Mouse (Mus musculus) cerebellum, adult 2 months (tissue): ENCODE data around the gene Npb.

Source experiments
- CTCF ChIP-seq: fragments of 200-500 bp; IDR thresholded peaks from 2 replicates; pipeline ENCODE4 v1.5.1; 2011; ENCODE audit warnings: low read depth, mild to moderate bottlenecking, control low read depth, low read length, moderate library complexity, borderline replicate concordance; ENCODE audit not compliant: insufficient read depth
- POLR2A ChIP-seq: fragments of 200-500 bp; IDR thresholded peaks from 2 replicates; pipeline ENCODE4 v1.6.1; 2011; ENCODE audit warnings: low read length, control low read depth, borderline replicate concordance; ENCODE audit not compliant: insufficient read depth

DNA sequence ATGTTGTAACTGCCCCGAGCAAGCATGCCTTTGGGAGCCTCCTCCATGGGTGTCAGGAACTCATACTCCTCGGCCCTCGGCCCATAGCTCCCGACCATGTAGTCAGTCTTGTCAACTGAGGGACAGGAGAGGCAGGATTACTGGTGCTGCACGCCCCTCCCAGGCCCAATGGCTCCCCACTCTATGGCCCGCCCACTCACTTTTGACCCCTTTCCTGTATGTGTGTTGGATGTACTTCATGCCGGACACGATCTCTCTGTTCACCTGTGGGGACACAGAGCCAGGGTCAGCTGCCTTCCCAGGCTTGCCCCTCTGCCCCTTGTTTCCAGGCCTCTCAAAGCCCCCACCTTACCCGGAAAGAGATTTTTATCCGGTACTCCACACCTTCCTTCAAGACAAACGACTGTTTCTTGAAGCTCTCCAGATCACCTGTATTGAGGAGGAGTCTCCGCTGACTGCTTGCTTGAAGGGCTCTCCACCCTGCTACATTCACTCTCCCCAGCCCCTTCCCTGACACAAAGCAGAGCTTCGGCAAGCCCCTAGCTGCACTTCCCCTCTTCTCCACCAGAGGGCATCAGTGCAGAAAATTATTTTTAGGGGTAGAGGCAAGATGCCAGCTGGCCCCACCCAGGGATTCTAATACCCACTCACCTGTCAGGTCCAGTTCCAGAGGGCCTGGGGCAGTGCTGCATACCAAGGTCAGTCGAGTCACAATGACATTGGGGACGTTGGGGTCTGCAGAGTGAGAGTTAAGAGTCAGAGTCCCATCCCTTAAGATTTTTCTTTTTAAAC lies 28.8 kb upstream of the Npb start:
- TF ChIP-seq CTCF (peak; percentile 82), POLR2A (no peak)
